In the genomic region with DNA sequence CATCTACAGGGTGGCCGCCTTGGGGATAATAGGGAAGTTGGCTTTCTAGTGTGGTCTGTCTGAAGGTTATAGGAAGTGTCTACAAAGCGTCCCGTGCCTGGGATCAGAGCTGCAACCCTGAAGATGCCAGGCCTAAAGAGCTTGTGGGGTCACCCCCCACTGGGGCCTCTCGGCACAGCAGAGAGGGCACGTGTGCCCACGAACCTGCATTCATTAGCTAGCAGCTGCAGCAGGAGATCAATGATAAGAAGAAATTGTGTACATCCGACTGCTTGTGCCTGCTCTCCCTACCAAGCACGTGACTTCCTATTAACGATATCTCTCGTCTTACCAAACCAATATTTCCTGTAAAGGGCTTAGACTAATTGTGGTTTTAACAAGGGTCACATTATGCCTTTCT, we compare ENCODE assay signal across 9 mouse cellular contexts.
DNase-seq lines count a peak whose midpoint lies in the region; ATAC-seq lines count a peak whose summit lies in the region.
"Had no signal": no experiment of that assay in that cellular context is flagged by ENCODE, and none has a peak within 500 bp of the region (broad histone marks: within the 10 kb centered on the region; RNA-seq: fewer than 3 reads in every experiment).

No protein-coding gene starts in this region.

- ATAC-seq in megakaryocyte progenitor cell, adult 5-6 weeks (replicated peaks; ENCODE audit: poor library complexity), result peak; percentile 93

- intact Hi-C loops in heart, postnatal 36 days (cut with DNase I), result no loop called here

- DNase-seq in cerebellum, adult 11-12 months, result peak; percentile 17
- no peak for DNase-seq in cerebellum, postnatal 14 days
- DNase-seq in liver, result peak; percentile 23
- DNase-seq in thymus, postnatal 36 days, result peak; percentile 17 to 43
- no peak for DNase-seq in kidney, postnatal 4 days
- DNase-seq in heart, postnatal 36 days, result no peak
- no peak for DNase-seq in gastrocnemius, adult 18-20 months (ENCODE audit: low spot score)
- DNase-seq: spleen, adult 18-20 months had no signal

Comparison
In these comparisons a context has a peak if more than half of its experiments do, and no peak if none do; other contexts are left out.
1. DNase-seq: peak in cerebellum, adult 11-12 months (single experiment), liver (single experiment) and thymus, postnatal 36 days (2 of 2); none in cerebellum, postnatal 14 days (0 of 2), kidney, postnatal 4 days (0 of 2), heart, postnatal 36 days (0 of 2) and gastrocnemius, adult 18-20 months (single experiment).